Mouse (Mus musculus) MEL (cell line): Measurements from ENCODE around the gene Usp54.

Experiments
- CHD1 ChIP-seq: IDR thresholded peaks from 2 replicates; pipeline ENCODE4 v1.6.1; 2012; ENCODE audit warnings: low read depth, mild to moderate bottlenecking, inconsistent platforms, low read length, improper control_type of control experiment
- CTCF ChIP-seq, 3 experiments: IDR thresholded peaks in 2 of 3; conservative IDR thresholded peaks in 1 of 3; 2 replicates each; pipeline ENCODE4 v1.5.1; 2011 to 2012; ENCODE audit warnings: low read length in 3 of 3, low read depth in 2 of 3, mild to moderate bottlenecking in 2 of 3, improper control_type of control experiment in 1 of 3, inconsistent platforms in 1 of 3, mixed read lengths in 1 of 3, moderate library complexity in 1 of 3; ENCODE audit not compliant: control insufficient read depth in 1 of 3, insufficient read depth in 1 of 3, poor library complexity in 1 of 3, severe bottlenecking in 1 of 3
- EP300 ChIP-seq, 2 experiments: IDR thresholded peaks; 2 replicates each; pipeline ENCODE4 v1.6.1; 2011; ENCODE audit warnings: improper control_type of control experiment in 2 of 2, low read length in 2 of 2, low read depth in 1 of 2, mild to moderate bottlenecking in 1 of 2
- GATA1 ChIP-seq: IDR thresholded peaks from 2 replicates; pipeline ENCODE4 v1.6.1; 2011; ENCODE audit warnings: low read depth, low read length, improper control_type of control experiment
- NRF1 ChIP-seq: IDR thresholded peaks from 2 replicates; pipeline ENCODE4 v1.6.1; 2014; ENCODE audit warnings: low read depth, mild to moderate bottlenecking, inconsistent platforms, low read length, improper control_type of control experiment, moderate library complexity; ENCODE audit not compliant: poor library complexity, insufficient read depth, severe bottlenecking
- SMC3 ChIP-seq: IDR thresholded peaks from 2 replicates; pipeline ENCODE4 v1.6.1; 2011; ENCODE audit warnings: low read depth, low read length, improper control_type of control experiment
- USF1 ChIP-seq: IDR thresholded peaks from 2 replicates; pipeline ENCODE4 v1.6.1; 2014; ENCODE audit warnings: low read depth, mild to moderate bottlenecking, inconsistent platforms, low read length, improper control_type of control experiment, moderate library complexity
- USF2 ChIP-seq, 2 experiments: IDR thresholded peaks; 2 replicates each; pipeline ENCODE4 v1.6.1; 2011 to 2012; ENCODE audit warnings: improper control_type of control experiment in 2 of 2, low read length in 2 of 2, borderline replicate concordance in 1 of 2, inconsistent platforms in 1 of 2, low read depth in 1 of 2, mild to moderate bottlenecking in 1 of 2; ENCODE audit not compliant: insufficient read depth in 1 of 2
- ZC3H11A ChIP-seq: IDR thresholded peaks from 2 replicates; pipeline ENCODE4 v1.6.1; 2012; ENCODE audit warnings: low read depth, mild to moderate bottlenecking, inconsistent platforms, low read length, improper control_type of control experiment

GRCm38 (mm10) chr14:20616421-20616820 is 24.4 kb downstream of the Usp54 start:
- TF ChIP-seq USF1 (no peak), SMC3 (no peak), GATA1 (no peak), CHD1 (no peak), CTCF (IDR thresholded peaks at IDR 0.05 in 2 of 3, conservative IDR thresholded peaks at IDR 0.05 in 1 of 3; ENCODE audit: control insufficient read depth in 1 of 3, insufficient read depth in 1 of 3, low read depth in 2 of 3, low read length in 3 of 3, poor library complexity in 1 of 3, severe bottlenecking in 1 of 3) (no peak), ZC3H11A (no peak), EP300 (IDR thresholded peaks at IDR 0.05; ENCODE audit: low read depth in 1 of 2, low read length in 2 of 2) (no peak), USF2 (IDR thresholded peaks at IDR 0.05; ENCODE audit: borderline replicate concordance in 1 of 2, insufficient read depth in 1 of 2, low read depth in 1 of 2, low read length in 2 of 2) (no peak), NRF1 (no peak)
